Mouse (Mus musculus) heart, postnatal 0 days (tissue): ENCODE measurements around the gene Lgals1. TPM values are rescaled to one million over a fixed set of nuclear protein-coding genes. Genes with fewer than 3 reads are reported as not detected.

Experiments used
- ATAC-seq: fragments of 200-750 bp; cut with Nextera tagmentation; 2 replicates; pipeline ENCODE4 v1.8.0; 2017; ENCODE audit warnings: low read depth, moderate number of reproducible peaks, moderate library complexity; ENCODE audit not compliant: insufficient read depth
- DNase-seq: peaks from one replicate; pipeline ENCODE4 v3.0.0-alpha.2; 2016; ENCODE audit warnings: low spot score
- H3K27ac ChIP-seq: fragments of 300-500 bp; sonication (generic); 2 replicates; pipeline ENCODE4 v1.5.1; 2014; ENCODE audit warnings: low read depth, mild to moderate bottlenecking
- H3K27me3 ChIP-seq: fragments of 300-500 bp; sonication (generic); 2 replicates; pipeline ENCODE4 v1.6.1; 2014; ENCODE audit warnings: low read length, mixed read lengths; ENCODE audit not compliant: control insufficient read depth, insufficient read depth
- H3K36me3 ChIP-seq: fragments of 300-500 bp; sonication (generic); replicated peaks from 2 replicates; pipeline ENCODE4 v1.6.1; 2014; ENCODE audit warnings: low read length, mixed read lengths; ENCODE audit not compliant: control insufficient read depth, insufficient read depth
- H3K4me1 ChIP-seq: fragments of 300-500 bp; sonication (generic); 2 replicates; pipeline ENCODE4 v1.6.1; 2014; ENCODE audit warnings: antibody characterized with exemption; ENCODE audit not compliant: control insufficient read depth, insufficient read depth
- H3K4me2 ChIP-seq: fragments of 300-500 bp; sonication (generic); 2 replicates; pipeline ENCODE4 v1.6.1; 2014; ENCODE audit warnings: low read depth, mild to moderate bottlenecking, low read length, moderate library complexity
- H3K4me3 ChIP-seq: fragments of 300-500 bp; sonication (generic); 2 replicates; pipeline ENCODE4 v1.5.1; 2014; ENCODE audit warnings: low read depth, low read length
- H3K9ac ChIP-seq: fragments of 300-500 bp; sonication (generic); replicated peaks from 2 replicates; pipeline ENCODE4 v1.6.1; 2014; ENCODE audit warnings: low read depth, low read length, mixed read lengths
- H3K9me3 ChIP-seq: fragments of 300-500 bp; sonication (generic); replicated peaks from 2 replicates; pipeline ENCODE4 v1.6.1; 2016; ENCODE audit warnings: low read length; ENCODE audit not compliant: control insufficient read depth
- CTCF ChIP-seq: IDR thresholded peaks from 2 replicates; pipeline ENCODE4 v1.5.1; 2016; ENCODE audit warnings: antibody characterized with exemption, control low read depth, low read depth
- EP300 ChIP-seq: IDR thresholded peaks from 2 replicates; pipeline ENCODE4 v1.6.1; 2016; ENCODE audit warnings: antibody characterized with exemption, low read depth
- WGBS: fragments of 180-500 bp; shearing (Covaris S2); extraction: QIAGEN DNeasy Blood & Tissue Kit; methylation state at CpG from one replicate; pipeline ENCODE4 v1.1.7; 2014; 5-methylcytosine and 5-hydroxymethylcytosine counted together
- polyA plus RNA-seq: library from polyadenylated mRNA; unstranded; fragments of >200 nt; fragmentation: Nextera tagmentation; extraction: Ambion mirVana; gene quantifications from 2 replicates; pipeline ENCODE4 v1.2.1, GENCODE M21; 2015
- total RNA-seq: library from RNA; depleted of rRNA; stranded (reverse); fragments of >200 nt; gene quantifications from 2 replicates; pipeline ENCODE4 v1.2.3, GENCODE M21; 2014; ENCODE audit warnings: low replicate concordance

Lgals1 gene
- total and polyA plus RNA-seq, 2 experiments from 2014 or later, result 709 to 800 TPM

- 63% methylated on average over 8 of the region's 8 CpGs for WGBS
- DNase-seq, result no peak
- no peaks in the 10 kb centered on the region for H3K27me3 ChIP-seq
- ATAC-seq, result no peak
- H3K4me2 ChIP-seq, result peak overlapping the region; percentile 95
- no peaks in the 10 kb centered on the region for H3K9me3 ChIP-seq
- TF ChIP-seq CTCF (no peak), EP300 (no peak)
- no peak overlapping the region for H3K4me3 ChIP-seq
- H3K27ac ChIP-seq, result no peak overlapping the region
- H3K4me1 ChIP-seq, result peaks cover 23% of the 10 kb centered on the region
- peaks cover 20% of the 10 kb centered on the region for H3K36me3 ChIP-seq
- H3K9ac ChIP-seq, result no peak overlapping the region
Measured at GRCm38 (mm10) chr15:78901422-78901789, 25.1 kb upstream of the Lgals1 start.

- TF ChIP-seq EP300 (no peak), CTCF (peak; percentile 88)
- ATAC-seq (peak; percentile 12; the same call in 1 of the 2 replicates), DNase-seq (peak; percentile 63)
- H3K4me2 ChIP-seq, result no peak overlapping the region
- no peak overlapping the region for H3K4me3 ChIP-seq
- H3K9me3 ChIP-seq, result no peaks in the 10 kb centered on the region
- no peak overlapping the region for H3K27ac ChIP-seq
- WGBS, result 3% methylated on average over 2 of the region's 2 CpGs
- peaks cover 23% of the 10 kb centered on the region for H3K4me1 ChIP-seq
- peaks cover 38% of the 10 kb centered on the region for H3K36me3 ChIP-seq
- no peak overlapping the region for H3K9ac ChIP-seq
- H3K27me3 ChIP-seq, result no peaks in the 10 kb centered on the region
Measured at GRCm38 (mm10) chr15:78903243-78903642, 23.3 kb upstream of the Lgals1 start.

- Histone ChIP-seq H3K9me3 (no peaks in the 10 kb centered on the region), H3K4me2 (no peak overlapping the region), H3K36me3 (peaks cover 69% of the 10 kb centered on the region), H3K4me3 (no peak overlapping the region), H3K27ac (no peak overlapping the region), H3K4me1 (no peaks in the 10 kb centered on the region), H3K27me3 (no peaks in the 10 kb centered on the region), H3K9ac (0 out of 2 replicates have a peak overlapping the region, but pooled peaks have one; percentile 16)
- WGBS, result 79% methylated on average over 7 of the region's 7 CpGs
- DNase-seq (no peak), ATAC-seq (no peak)
- no peak for TF ChIP-seq EP300
- no peak for TF ChIP-seq CTCF
Measured at GRCm38 (mm10) chr15:78908399-78908798, 18.1 kb upstream of the Lgals1 start.

- no peaks in the 10 kb centered on the region for H3K27me3 ChIP-seq
- peaks cover 68% of the 10 kb centered on the region for H3K36me3 ChIP-seq
- no peak for ATAC-seq
- H3K9me3 ChIP-seq, result no peaks in the 10 kb centered on the region
- H3K4me2 ChIP-seq, result no peak overlapping the region
- TF ChIP-seq EP300 (no peak), CTCF (no peak)
- H3K4me1 ChIP-seq, result 0 out of 2 replicates have a peak, but pooled peaks cover 2% of the 10 kb centered on the region
- DNase-seq, result no peak
- H3K9ac ChIP-seq, result no peak overlapping the region
- H3K27ac ChIP-seq, result no peak overlapping the region
- no peak overlapping the region for H3K4me3 ChIP-seq
- 73% methylated on average over 8 of the region's 8 CpGs for WGBS
Measured at GRCm38 (mm10) chr15:78908982-78909381, 17.5 kb upstream of the Lgals1 start.

DNA sequence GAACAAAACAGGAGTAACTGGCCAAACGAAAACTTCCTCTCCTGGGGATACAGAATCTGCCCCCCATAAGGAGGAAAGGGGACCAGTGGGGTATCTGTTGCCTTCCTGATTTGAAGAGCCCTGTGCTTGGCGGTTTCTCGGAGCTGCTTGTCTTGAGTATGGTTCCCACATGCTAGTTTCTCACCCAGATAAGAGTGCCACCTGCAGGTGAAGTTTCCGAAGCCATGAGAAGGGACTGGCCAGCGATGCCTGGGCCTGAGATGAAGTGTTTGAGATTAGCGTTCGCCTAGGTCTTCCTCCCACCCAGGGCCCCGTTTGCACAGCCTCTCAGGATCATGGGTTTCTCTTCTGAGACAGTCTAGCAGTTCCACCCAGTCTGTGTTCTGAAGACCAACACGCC, 14.5 kb upstream of the Lgals1 start:
- Histone ChIP-seq H3K9me3 (no peaks in the 10 kb centered on the region), H3K9ac (no peak overlapping the region), H3K4me2 (no peak overlapping the region), H3K4me3 (no peak overlapping the region), H3K27ac (no peak overlapping the region), H3K27me3 (no peaks in the 10 kb centered on the region), H3K36me3 (peaks cover 43% of the 10 kb centered on the region), H3K4me1 (peaks cover 12% of the 10 kb centered on the region; the same call in 1 of the 2 replicates)
- no peak for DNase-seq
- TF ChIP-seq CTCF (no peak; the same call in 1 of the 2 replicates), EP300 (no peak)
- 38% methylated on average over 9 of the region's 9 CpGs for WGBS
- no peak for ATAC-seq

DNA sequence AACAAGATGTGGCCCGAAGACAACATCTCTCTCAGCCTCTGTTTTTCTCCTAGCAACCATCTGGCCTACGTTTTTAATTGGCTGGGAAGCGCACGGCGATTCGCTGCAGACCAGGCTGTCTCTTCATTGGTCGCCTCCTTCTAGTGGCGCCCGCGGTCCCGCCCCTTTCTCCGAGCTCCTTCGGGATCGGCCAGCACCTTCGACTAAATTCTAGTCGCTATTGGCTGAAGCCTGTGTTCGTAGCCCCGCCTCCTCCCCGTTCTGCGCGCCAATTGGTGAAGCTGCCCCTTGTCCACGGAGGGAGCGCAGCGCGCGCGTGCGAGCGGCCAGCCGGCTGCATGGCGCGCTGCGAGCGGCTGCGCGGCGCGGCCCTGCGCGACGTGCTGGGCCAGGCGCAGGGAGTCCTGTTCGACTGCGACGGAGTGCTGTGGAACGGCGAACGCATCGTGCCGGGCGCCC, 12.9 kb upstream of the Lgals1 start, which contains the start of gene Pdxp:
Gene Pdxp, plus strand, starts transcription at position 288 of the 459 bp plus-strand sequence.
- ATAC-seq, result peak; percentile 89
- Histone ChIP-seq H3K27me3 (no peaks in the 10 kb centered on the region), H3K27ac (0 out of 2 replicates have a peak within 1 kb of the TSS, but pooled peaks have one; percentile 18), H3K4me2 (peak within 1 kb of the TSS; percentile 96), H3K9ac (peak within 1 kb of the TSS; percentile 53), H3K4me1 (peaks cover 12% of the 10 kb centered on the region; the same call in 1 of the 2 replicates), H3K36me3 (peaks cover 26% of the 10 kb centered on the region), H3K9me3 (no peaks in the 10 kb centered on the region), H3K4me3 (peak within 1 kb of the TSS; percentile 54)
- no peak for TF ChIP-seq EP300
- TF ChIP-seq CTCF, result no peak
- DNase-seq, result peak; percentile 98
- under 1% methylated on average over 46 of the region's 51 CpGs for whole genome bisulfite sequencing
